Mouse (Mus musculus) liver, postnatal 0 days (tissue): ENCODE measurements around the gene Rbfox1. TPM values are rescaled to one million over a fixed set of nuclear protein-coding genes. Genes with fewer than 3 reads are reported as not detected.

Experiments used
- ATAC-seq: fragments of 200-750 bp; cut with Nextera tagmentation; 2 replicates; pipeline ENCODE4 v1.8.0; 2017; ENCODE audit warnings: mild to moderate bottlenecking, moderate library complexity
- DNase-seq: peaks from one replicate; pipeline ENCODE4 v3.0.0-alpha.2; 2016
- H3K27ac ChIP-seq: fragments of 300-500 bp; sonication (generic); 2 replicates; pipeline ENCODE4 v1.5.1; 2014; ENCODE audit warnings: antibody characterized with exemption, moderate library complexity, mild to moderate bottlenecking, low read depth
- H3K27me3 ChIP-seq: fragments of 300-500 bp; sonication (generic); 2 replicates; pipeline ENCODE4 v1.6.1; 2014; ENCODE audit warnings: low read length, control low read depth, mixed read lengths; ENCODE audit not compliant: insufficient read depth
- H3K36me3 ChIP-seq: fragments of 300-500 bp; sonication (generic); replicated peaks from 2 replicates; pipeline ENCODE4 v1.6.1; 2014; ENCODE audit warnings: mild to moderate bottlenecking, control low read depth, low read length, moderate library complexity, mixed read lengths; ENCODE audit not compliant: insufficient read depth
- H3K4me1 ChIP-seq: fragments of 300-500 bp; sonication (generic); 2 replicates; pipeline ENCODE4 v1.6.1; 2014; ENCODE audit warnings: antibody characterized with exemption, mild to moderate bottlenecking, control low read depth; ENCODE audit not compliant: insufficient read depth
- H3K4me2 ChIP-seq: fragments of 300-500 bp; sonication (generic); 2 replicates; pipeline ENCODE4 v1.6.1; 2014; ENCODE audit warnings: low read depth, mild to moderate bottlenecking, low read length, moderate library complexity, mixed read lengths
- H3K4me3 ChIP-seq: fragments of 300-500 bp; sonication (generic); 2 replicates; pipeline ENCODE4 v1.5.1; 2014; ENCODE audit warnings: low read depth, low read length
- H3K9ac ChIP-seq: fragments of 300-500 bp; sonication (generic); replicated peaks from 2 replicates; pipeline ENCODE4 v1.6.1; 2014; ENCODE audit warnings: mild to moderate bottlenecking, moderate library complexity
- H3K9me3 ChIP-seq: fragments of 300-500 bp; sonication (generic); 2 replicates; pipeline ENCODE4 v1.6.1; 2016; ENCODE audit warnings: mild to moderate bottlenecking, control low read depth, low read length, mixed read lengths
- CTCF ChIP-seq: sonication (generic); IDR thresholded peaks from 2 replicates; pipeline ENCODE4 v1.5.1; 2016; ENCODE audit warnings: antibody characterized with exemption, low read depth
- EP300 ChIP-seq: IDR thresholded peaks from 2 replicates; pipeline ENCODE4 v1.6.1; 2016; ENCODE audit warnings: antibody characterized with exemption, low read depth, mild to moderate bottlenecking
- WGBS: fragments of 180-500 bp; shearing (Covaris S2); extraction: QIAGEN DNeasy Blood & Tissue Kit; methylation state at CpG from one replicate; pipeline ENCODE4 v1.1.7; 2014; ENCODE audit not compliant: insufficient replicate concordance; 5-methylcytosine and 5-hydroxymethylcytosine counted together
- polyA plus RNA-seq: library from polyadenylated mRNA; unstranded; fragments of >200 nt; fragmentation: Nextera tagmentation; extraction: Ambion mirVana; gene quantifications from 2 replicates; pipeline ENCODE4 v1.2.1, GENCODE M21; 2015

Gene Rbfox1
- polyA plus RNA-seq, 1 experiment from 2014 or later = 0.12 TPM

GRCm38 (mm10) chr16:5866966-5867365 is 18.2 kb upstream of the Rbfox1 start:
- no peaks in the 10 kb centered on the region for H3K9me3 ChIP-seq
- no peak for DNase-seq
- WGBS = 48% methylated on average over 1 of the region's 1 CpGs
- H3K4me1 ChIP-seq = no peaks in the 10 kb centered on the region
- TF ChIP-seq CTCF (no peak), EP300 (no peak)
- H3K9ac ChIP-seq = no peak overlapping the region
- no peaks in the 10 kb centered on the region for H3K36me3 ChIP-seq
- H3K27ac ChIP-seq = no peak overlapping the region
- no peaks in the 10 kb centered on the region for H3K27me3 ChIP-seq
- H3K4me3 ChIP-seq = no peak overlapping the region
- H3K4me2 ChIP-seq = no peak overlapping the region
- no peak for ATAC-seq

GRCm38 (mm10) chr16:5870391-5870790 is 14.8 kb upstream of the Rbfox1 start:
- H3K4me1 ChIP-seq = no peaks in the 10 kb centered on the region
- no peak overlapping the region for H3K4me2 ChIP-seq
- H3K4me3 ChIP-seq = no peak overlapping the region
- no peak for TF ChIP-seq EP300
- TF ChIP-seq CTCF = no peak
- H3K27ac ChIP-seq = no peak overlapping the region
- no peaks in the 10 kb centered on the region for H3K9me3 ChIP-seq
- H3K9ac ChIP-seq = no peak overlapping the region
- H3K36me3 ChIP-seq = no peaks in the 10 kb centered on the region
- ATAC-seq (no peak), DNase-seq (no peak)
- H3K27me3 ChIP-seq = no peaks in the 10 kb centered on the region
- WGBS = 56% methylated on average over 3 of the region's 3 CpGs

- peaks cover 14% of the 10 kb centered on the region for H3K27me3 ChIP-seq
- H3K36me3 ChIP-seq = no peaks in the 10 kb centered on the region
- no peak overlapping the region for H3K4me3 ChIP-seq
- no peak overlapping the region for H3K27ac ChIP-seq
- ATAC-seq (no peak), DNase-seq (peak; percentile 65)
- no peak for TF ChIP-seq EP300
- peak; percentile 72 for TF ChIP-seq CTCF
- no peak overlapping the region for H3K4me2 ChIP-seq
- 2% methylated on average over 4 of the region's 4 CpGs for WGBS
- no peak overlapping the region for H3K9ac ChIP-seq
- H3K4me1 ChIP-seq = no peaks in the 10 kb centered on the region
- no peaks in the 10 kb centered on the region for H3K9me3 ChIP-seq
Observed at GRCm38 (mm10) chr16:5881820-5882219, 3.3 kb upstream of the Rbfox1 start.

GRCm38 (mm10) chr16:5885690-5886050 is 515 bp downstream of the Rbfox1 start:
- Histone ChIP-seq H3K4me1 (no peaks in the 10 kb centered on the region), H3K4me2 (no peak overlapping the region), H3K36me3 (no peaks in the 10 kb centered on the region), H3K4me3 (no peak overlapping the region), H3K9me3 (no peaks in the 10 kb centered on the region), H3K9ac (no peak overlapping the region), H3K27ac (no peak overlapping the region), H3K27me3 (peaks cover 14% of the 10 kb centered on the region)
- DNase-seq (no peak), ATAC-seq (no peak)
- no peak for TF ChIP-seq EP300
- whole genome bisulfite sequencing = 9% methylated on average over 15 of the region's 15 CpGs

- TF ChIP-seq EP300 (no peak), CTCF (no peak)
- no peak overlapping the region for H3K9ac ChIP-seq
- WGBS = 65% methylated on average over 7 of the region's 7 CpGs
- ATAC-seq (no peak), DNase-seq (no peak)
- H3K36me3 ChIP-seq = no peaks in the 10 kb centered on the region
- no peaks in the 10 kb centered on the region for H3K27me3 ChIP-seq
- no peak overlapping the region for H3K4me2 ChIP-seq
- no peaks in the 10 kb centered on the region for H3K4me1 ChIP-seq
- no peak overlapping the region for H3K4me3 ChIP-seq
- H3K9me3 ChIP-seq = no peaks in the 10 kb centered on the region
- no peak overlapping the region for H3K27ac ChIP-seq
Observed at GRCm38 (mm10) chr16:5895564-5895963, 10.4 kb downstream of the Rbfox1 start.

- no peaks in the 10 kb centered on the region for H3K36me3 ChIP-seq
- no peak overlapping the region for H3K4me3 ChIP-seq
- 47% methylated on average over 2 of the region's 2 CpGs for WGBS
- no peak overlapping the region for H3K9ac ChIP-seq
- no peak overlapping the region for H3K27ac ChIP-seq
- no peak for DNase-seq
- H3K27me3 ChIP-seq = no peaks in the 10 kb centered on the region
- ATAC-seq = no peak
- H3K4me2 ChIP-seq = no peak overlapping the region
- TF ChIP-seq EP300 (no peak), CTCF (peak; percentile 37; the same call in 1 of the 2 replicates)
- no peaks in the 10 kb centered on the region for H3K4me1 ChIP-seq
- no peaks in the 10 kb centered on the region for H3K9me3 ChIP-seq
Observed at GRCm38 (mm10) chr16:5898330-5898729, 13.2 kb downstream of the Rbfox1 start.

- Histone ChIP-seq H3K4me2 (no peak overlapping the region), H3K27me3 (no peaks in the 10 kb centered on the region), H3K4me3 (no peak overlapping the region), H3K9ac (no peak overlapping the region), H3K9me3 (no peaks in the 10 kb centered on the region), H3K27ac (no peak overlapping the region), H3K4me1 (no peaks in the 10 kb centered on the region), H3K36me3 (no peaks in the 10 kb centered on the region)
- 65% methylated on average over 5 of the region's 5 CpGs for WGBS
- ATAC-seq = no peak
- TF ChIP-seq CTCF = no peak
- TF ChIP-seq EP300 = no peak
- no peak for DNase-seq
Observed at GRCm38 (mm10) chr16:5910742-5911141, 25.6 kb downstream of the Rbfox1 start.
